Mouse (Mus musculus) heart, postnatal 0 days (tissue): ENCODE measurements at regions not wholly inside any gene's neighbourhood (a gene's known extent, or its start where the extent isn't known, plus 50 kb on each side); places are given as distances from the start of the nearest gene placed in this dataset.

Experiments
- ATAC-seq: fragments of 200-750 bp; cut with Nextera tagmentation; 2 replicates; pipeline ENCODE4 v1.8.0; 2017; ENCODE audit warnings: low read depth, moderate number of reproducible peaks, moderate library complexity; ENCODE audit not compliant: insufficient read depth
- DNase-seq: peaks from one replicate; pipeline ENCODE4 v3.0.0-alpha.2; 2016; ENCODE audit warnings: low spot score
- H3K27ac ChIP-seq: fragments of 300-500 bp; sonication (generic); 2 replicates; pipeline ENCODE4 v1.5.1; 2014; ENCODE audit warnings: low read depth, mild to moderate bottlenecking
- H3K27me3 ChIP-seq: fragments of 300-500 bp; sonication (generic); 2 replicates; pipeline ENCODE4 v1.6.1; 2014; ENCODE audit warnings: low read length, mixed read lengths; ENCODE audit not compliant: control insufficient read depth, insufficient read depth
- H3K36me3 ChIP-seq: fragments of 300-500 bp; sonication (generic); replicated peaks from 2 replicates; pipeline ENCODE4 v1.6.1; 2014; ENCODE audit warnings: low read length, mixed read lengths; ENCODE audit not compliant: control insufficient read depth, insufficient read depth
- H3K4me1 ChIP-seq: fragments of 300-500 bp; sonication (generic); 2 replicates; pipeline ENCODE4 v1.6.1; 2014; ENCODE audit warnings: antibody characterized with exemption; ENCODE audit not compliant: control insufficient read depth, insufficient read depth
- H3K4me2 ChIP-seq: fragments of 300-500 bp; sonication (generic); 2 replicates; pipeline ENCODE4 v1.6.1; 2014; ENCODE audit warnings: low read depth, mild to moderate bottlenecking, low read length, moderate library complexity
- H3K4me3 ChIP-seq: fragments of 300-500 bp; sonication (generic); 2 replicates; pipeline ENCODE4 v1.5.1; 2014; ENCODE audit warnings: low read depth, low read length
- H3K9ac ChIP-seq: fragments of 300-500 bp; sonication (generic); replicated peaks from 2 replicates; pipeline ENCODE4 v1.6.1; 2014; ENCODE audit warnings: low read depth, low read length, mixed read lengths
- H3K9me3 ChIP-seq: fragments of 300-500 bp; sonication (generic); replicated peaks from 2 replicates; pipeline ENCODE4 v1.6.1; 2016; ENCODE audit warnings: low read length; ENCODE audit not compliant: control insufficient read depth
- CTCF ChIP-seq: IDR thresholded peaks from 2 replicates; pipeline ENCODE4 v1.5.1; 2016; ENCODE audit warnings: antibody characterized with exemption, control low read depth, low read depth
- EP300 ChIP-seq: IDR thresholded peaks from 2 replicates; pipeline ENCODE4 v1.6.1; 2016; ENCODE audit warnings: antibody characterized with exemption, low read depth
- WGBS: fragments of 180-500 bp; shearing (Covaris S2); extraction: QIAGEN DNeasy Blood & Tissue Kit; methylation state at CpG from one replicate; pipeline ENCODE4 v1.1.7; 2014; 5-methylcytosine and 5-hydroxymethylcytosine counted together

DNA sequence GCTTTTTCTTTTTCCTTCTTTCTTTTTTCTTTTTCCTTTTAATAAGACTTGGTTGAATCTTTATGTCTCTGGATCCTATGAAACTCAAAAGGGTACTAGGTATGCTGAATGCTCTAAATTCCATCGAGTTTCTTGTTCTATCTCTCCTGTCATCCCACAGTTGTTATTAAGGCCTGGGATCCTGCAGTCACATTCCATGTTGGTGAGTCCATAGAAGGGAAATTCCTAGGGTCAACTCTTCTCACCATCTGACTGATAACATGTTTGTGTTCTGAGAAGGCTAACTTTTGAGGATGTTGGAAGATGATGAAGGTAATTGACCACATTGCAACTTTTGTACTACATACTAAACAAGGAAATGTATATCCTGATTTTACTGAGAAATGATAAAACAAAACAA lies 210.5 kb upstream of the Marcks start:
- Histone ChIP-seq H3K27me3 (no peaks in the 10 kb centered on the region), H3K4me3 (no peak overlapping the region), H3K9me3 (no peaks in the 10 kb centered on the region), H3K27ac (no peak overlapping the region), H3K4me2 (no peak overlapping the region), H3K9ac (no peak overlapping the region), H3K4me1 (no peaks in the 10 kb centered on the region), H3K36me3 (no peaks in the 10 kb centered on the region)
- TF ChIP-seq EP300 = no peak
- no peak for TF ChIP-seq CTCF
- WGBS = 25% methylated on average over 1 of the region's 1 CpGs
- ATAC-seq = no peak
- no peak for DNase-seq

DNA sequence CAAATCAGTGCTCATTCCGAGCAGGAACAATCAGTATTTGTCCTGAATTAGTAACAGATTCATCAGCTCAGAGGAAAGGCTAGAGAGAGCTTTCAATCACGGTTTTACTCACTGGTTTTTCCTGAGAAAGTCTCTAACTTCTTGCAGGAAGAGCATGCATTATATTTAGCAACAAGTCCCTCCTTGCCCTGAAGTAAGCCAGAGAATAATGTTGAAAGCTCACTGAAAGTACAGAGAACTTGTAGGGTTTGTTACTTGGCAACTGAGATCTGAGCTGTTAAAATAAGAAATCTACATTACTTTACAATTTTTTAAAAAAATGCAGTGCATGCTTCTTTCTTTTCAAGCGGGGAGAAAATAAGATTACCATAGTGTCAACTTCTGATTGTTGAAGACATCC lies 209.7 kb upstream of the Marcks start:
- ATAC-seq (no peak), DNase-seq (no peak)
- Histone ChIP-seq H3K27me3 (no peaks in the 10 kb centered on the region), H3K4me3 (no peak overlapping the region), H3K36me3 (no peaks in the 10 kb centered on the region), H3K4me2 (no peak overlapping the region), H3K4me1 (no peaks in the 10 kb centered on the region), H3K27ac (0 out of 2 replicates have a peak overlapping the region, but pooled peaks have one; percentile 2), H3K9ac (no peak overlapping the region), H3K9me3 (no peaks in the 10 kb centered on the region)
- TF ChIP-seq CTCF (no peak), EP300 (no peak)
- 45% methylated on average over 3 of the region's 3 CpGs for WGBS

DNA sequence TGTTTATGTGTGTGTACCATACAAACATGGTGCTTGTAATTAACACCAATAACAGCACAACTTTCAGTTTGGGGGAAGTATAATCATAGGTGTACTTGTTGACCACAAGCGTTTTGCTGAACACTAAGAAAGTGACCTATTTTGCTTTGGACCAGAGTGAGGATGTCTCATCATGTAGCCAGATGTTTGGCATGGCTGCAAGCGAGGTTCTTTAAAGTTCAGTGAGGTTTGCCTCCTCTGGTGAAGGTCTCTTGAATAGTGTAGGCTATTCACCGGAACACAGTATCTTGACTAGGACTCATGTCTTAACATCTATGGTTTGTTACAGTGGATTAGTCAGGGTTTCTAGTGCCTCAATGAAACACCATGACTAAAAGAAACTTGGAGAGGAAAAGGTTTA lies 208.9 kb upstream of the Marcks start:
- Histone ChIP-seq H3K9ac (no peak overlapping the region), H3K27ac (0 out of 2 replicates have a peak overlapping the region, but pooled peaks have one; percentile 2), H3K4me2 (no peak overlapping the region), H3K9me3 (no peaks in the 10 kb centered on the region), H3K36me3 (no peaks in the 10 kb centered on the region), H3K4me3 (no peak overlapping the region), H3K4me1 (no peaks in the 10 kb centered on the region), H3K27me3 (no peaks in the 10 kb centered on the region)
- DNase-seq (no peak), ATAC-seq (no peak)
- 87% methylated on average over 3 of the region's 3 CpGs for WGBS
- no peak for TF ChIP-seq CTCF
- TF ChIP-seq EP300 = no peak

DNA sequence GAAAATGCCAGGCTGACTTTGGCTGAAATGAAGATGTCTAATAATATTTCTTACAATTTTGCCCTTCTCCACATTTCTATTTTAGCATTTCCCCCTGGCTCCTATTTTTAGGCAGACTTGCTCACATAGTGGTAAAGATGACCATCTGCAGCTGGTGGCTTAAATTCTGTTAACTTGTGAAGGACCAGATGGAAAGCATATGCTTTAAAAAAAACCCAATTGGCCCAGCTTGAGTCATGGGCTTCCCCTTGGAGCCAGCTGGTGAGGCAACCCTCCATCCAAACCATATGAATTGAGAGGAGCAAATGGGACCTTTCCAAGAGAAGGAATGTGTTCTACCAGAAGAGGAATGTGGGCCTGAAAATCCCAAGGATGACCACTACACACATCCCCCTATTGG lies 204.0 kb upstream of the Marcks start:
- DNase-seq (no peak), ATAC-seq (no peak)
- Histone ChIP-seq H3K9ac (no peak overlapping the region), H3K4me3 (no peak overlapping the region), H3K27ac (no peak overlapping the region), H3K36me3 (no peaks in the 10 kb centered on the region), H3K27me3 (no peaks in the 10 kb centered on the region), H3K9me3 (no peaks in the 10 kb centered on the region), H3K4me1 (no peaks in the 10 kb centered on the region), H3K4me2 (no peak overlapping the region)
- no peak for TF ChIP-seq CTCF

DNA sequence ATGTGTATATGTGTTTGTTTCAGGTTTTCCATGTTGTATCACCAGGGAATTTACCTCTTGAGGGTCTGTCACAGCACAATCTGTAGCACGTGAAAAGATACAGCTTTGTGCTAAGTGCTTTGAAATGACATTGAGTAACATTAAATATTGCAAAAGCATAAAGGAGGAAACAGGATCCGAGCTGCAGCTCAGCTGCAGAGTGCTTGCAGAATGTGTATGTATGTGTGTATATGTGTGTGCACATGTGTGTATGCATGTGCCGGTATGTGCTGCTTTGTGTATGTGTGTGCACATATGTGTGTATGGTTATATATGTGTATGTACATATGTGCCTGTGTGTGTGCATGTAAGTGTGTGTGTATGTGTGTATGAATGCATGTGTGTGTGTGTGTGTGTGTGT lies 200.9 kb upstream of the Marcks start:
- Histone ChIP-seq H3K36me3 (no peaks in the 10 kb centered on the region), H3K27me3 (no peaks in the 10 kb centered on the region), H3K9ac (no peak overlapping the region), H3K9me3 (no peaks in the 10 kb centered on the region), H3K4me1 (no peaks in the 10 kb centered on the region; the same call in 1 of the 2 replicates), H3K27ac (no peak overlapping the region), H3K4me3 (no peak overlapping the region), H3K4me2 (no peak overlapping the region)
- 74% methylated on average over 3 of the region's 3 CpGs for WGBS
- no peak for DNase-seq
- ATAC-seq = no peak
- TF ChIP-seq CTCF (no peak), EP300 (no peak)

DNA sequence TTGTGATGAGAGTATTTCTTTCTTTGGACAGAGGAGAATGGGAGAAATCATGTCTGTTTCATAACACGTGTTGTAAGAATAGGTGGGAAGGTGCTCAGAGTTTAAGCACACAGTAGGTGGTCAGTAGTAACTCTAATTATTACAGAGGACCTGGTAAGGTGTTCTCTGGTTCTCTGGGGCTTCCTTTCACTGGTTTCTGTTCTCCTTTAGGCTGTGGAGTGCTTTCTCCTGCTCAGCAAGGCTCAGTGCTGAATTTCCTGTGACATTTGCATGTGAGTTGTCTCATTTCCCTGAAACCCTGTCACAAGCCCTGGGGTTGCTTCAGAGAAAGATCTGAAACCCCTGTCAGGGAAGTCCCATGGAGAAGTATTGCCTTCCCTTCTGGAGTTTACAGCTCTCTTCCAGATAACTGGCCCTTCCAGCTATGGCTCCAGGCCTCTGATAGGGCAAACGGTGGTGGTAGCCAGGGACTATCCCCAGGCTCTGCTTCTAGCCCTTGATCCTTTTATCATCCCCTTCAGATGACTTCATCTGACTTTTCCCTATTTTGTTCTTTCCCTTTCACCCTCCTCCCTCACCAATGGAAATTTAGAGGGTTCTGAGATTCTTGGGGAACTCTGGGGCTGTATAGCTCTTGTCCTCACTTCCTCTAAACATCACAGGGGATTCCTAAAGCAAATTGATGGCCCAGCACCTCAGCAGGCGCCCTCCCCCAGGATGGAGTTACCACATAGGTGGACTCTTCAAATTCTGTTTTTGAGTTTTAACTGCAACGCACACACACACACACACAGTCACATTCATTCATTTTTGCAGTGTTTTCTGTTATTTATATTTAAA lies 199.6 kb upstream of the Marcks start:
- WGBS = 58% methylated on average over 4 of the region's 4 CpGs
- ATAC-seq = no peak

More for the DNA sequence above, 199.6 kb upstream of the Marcks start:
- no peaks in the 10 kb centered on the region for H3K36me3 ChIP-seq
- H3K4me3 ChIP-seq = no peak overlapping the region
- no peaks in the 10 kb centered on the region for H3K9me3 ChIP-seq
- H3K4me2 ChIP-seq = no peak overlapping the region
- H3K27ac ChIP-seq = no peak overlapping the region
- no peak for TF ChIP-seq CTCF
- no peak for TF ChIP-seq EP300
- no peak for DNase-seq
- no peaks in the 10 kb centered on the region for H3K27me3 ChIP-seq
- H3K4me1 ChIP-seq = no peaks in the 10 kb centered on the region; the same call in 1 of the 2 replicates
- H3K9ac ChIP-seq = no peak overlapping the region
